In the genomic region with DNA sequence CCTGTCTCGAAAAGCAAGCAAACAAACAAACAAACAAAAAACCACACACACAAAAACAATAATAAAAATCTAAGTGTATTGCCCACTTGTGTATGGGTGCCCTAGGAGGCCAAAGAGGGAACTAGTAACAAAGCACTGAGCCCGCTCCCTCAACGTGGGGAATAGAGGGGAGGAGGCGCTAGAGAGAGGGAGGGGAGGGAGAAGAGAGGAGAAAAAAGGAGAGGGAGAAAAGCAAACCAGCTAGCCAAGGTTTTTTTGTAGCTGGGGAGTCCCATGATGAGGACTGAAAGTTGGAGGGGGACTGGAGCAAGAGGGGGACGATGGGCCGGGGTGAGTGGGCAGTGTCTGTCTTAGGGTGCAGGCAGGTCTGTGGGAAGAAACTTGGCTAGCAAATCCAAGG, we compare ENCODE assay signal across 8 mouse cellular contexts. TPM values are rescaled to one million over a fixed set of nuclear protein-coding genes. Genes with fewer than 3 reads are reported as not detected.
DNase-seq lines count a peak whose midpoint lies in the region; ATAC-seq and TF ChIP-seq lines count a peak whose summit lies in the region.

No protein-coding gene starts in this region.

- peak overlapping the region; percentile 86 for H3K4me2 ChIP-seq in forebrain, embryonic 16.5 days (ENCODE audit: low read length)
- peak overlapping the region; percentile 95 for H3K4me2 ChIP-seq in liver, embryonic 13.5 days
- H3K4me2 ChIP-seq in stomach, postnatal 0 days (replicated peaks; ENCODE audit: low read depth): peak overlapping the region; percentile 86

- H3K36me3 ChIP-seq in kidney, adult 2 months (ENCODE audit: control insufficient read depth, insufficient read depth, low read length): no peaks in the 10 kb centered on the region
- no peaks in the 10 kb centered on the region for H3K36me3 ChIP-seq in forebrain, embryonic 16.5 days (ENCODE audit: control insufficient read depth, insufficient read depth)
- H3K36me3 ChIP-seq in liver, embryonic 13.5 days: peaks cover 14% of the 10 kb centered on the region
- no peaks in the 10 kb centered on the region for H3K36me3 ChIP-seq in stomach, postnatal 0 days (ENCODE audit: control insufficient read depth, insufficient read depth, low read length)

- peak overlapping the region; percentile 95 for H3K9ac ChIP-seq in forebrain, embryonic 16.5 days (replicated peaks; ENCODE audit: low read depth, low read length)
- H3K9ac ChIP-seq in liver, embryonic 13.5 days: peak overlapping the region; percentile 96
- peak overlapping the region; percentile 59 for H3K9ac ChIP-seq in stomach, postnatal 0 days (ENCODE audit: low read length)

- TF ChIP-seq CTCF in kidney, adult 2 months (conservative IDR thresholded peaks at IDR 0.05; ENCODE audit: insufficient read depth, insufficient read length, low read depth, low read length): no peak
- TF ChIP-seq CTCF in stomach, postnatal 0 days (IDR thresholded peaks at IDR 0.05; ENCODE audit: low read depth): peak; percentile 42

- peak overlapping the region; percentile 87 for H3K4me3 ChIP-seq in kidney, adult 2 months (ENCODE audit: insufficient read depth, low read depth, low read length)
- H3K4me3 ChIP-seq in forebrain, embryonic 16.5 days (replicated peaks; ENCODE audit: low read length): peak overlapping the region; percentile 97
- peak overlapping the region; percentile 93 for H3K4me3 ChIP-seq in liver, embryonic 13.5 days (replicated peaks)
- peak overlapping the region; percentile 89 for H3K4me3 ChIP-seq in stomach, postnatal 0 days (ENCODE audit: low read depth, low read length)

- ATAC-seq in forebrain, embryonic 16.5 days: peak; percentile 13; the same call in 1 of the 2 replicates
- ATAC-seq in liver, embryonic 13.5 days (ENCODE audit: low read depth): no peak
- peak; percentile 3; the same call in 1 of the 2 replicates for ATAC-seq in stomach, postnatal 0 days (ENCODE audit: low FRiP score, low TSS enrichment)

- DNase-seq in kidney, adult 2 months: no peak
- no peak for DNase-seq in kidney, adult 9 months
- peak; percentile 53 for DNase-seq in NIH3T3 (ENCODE audit: low read depth)
- no peak for DNase-seq in liver, embryonic 13.5 days
- DNase-seq in stomach, postnatal 0 days (ENCODE audit: low spot score): no peak
- DNase-seq in adrenal gland, adult 18-20 months (ENCODE audit: low spot score in 2 of 2): no peak
- DNase-seq in ovary, postnatal 10 days (ENCODE audit: low spot score): no peak

- H3K27me3 ChIP-seq in kidney, adult 2 months (replicated peaks; ENCODE audit: control insufficient read depth, insufficient read depth, low read length): no peaks in the 10 kb centered on the region
- H3K27me3 ChIP-seq in forebrain, embryonic 16.5 days (replicated peaks; ENCODE audit: control insufficient read depth, insufficient read depth, low read length): no peaks in the 10 kb centered on the region
- H3K27me3 ChIP-seq in liver, embryonic 13.5 days: no peaks in the 10 kb centered on the region
- H3K27me3 ChIP-seq in stomach, postnatal 0 days (ENCODE audit: control insufficient read depth, insufficient read depth, low read length): no peaks in the 10 kb centered on the region

- H3K27ac ChIP-seq in kidney, adult 2 months (ENCODE audit: insufficient read depth, low read depth, low read length): peak overlapping the region; percentile 97
- H3K27ac ChIP-seq in forebrain, embryonic 16.5 days (ENCODE audit: low read length): peak overlapping the region; percentile 99
- peak overlapping the region; percentile 96 for H3K27ac ChIP-seq in liver, embryonic 13.5 days
- peak overlapping the region; percentile 98 for H3K27ac ChIP-seq in stomach, postnatal 0 days (replicated peaks)

- WGBS in kidney, adult 2 months: 7% methylated on average over 6 of the region's 6 CpGs
- 7% methylated on average over 6 of the region's 6 CpGs for WGBS in forebrain, embryonic 16.5 days
- WGBS in liver, embryonic 13.5 days (ENCODE audit: insufficient replicate concordance): 3% methylated on average over 6 of the region's 6 CpGs
- 2% methylated on average over 6 of the region's 6 CpGs for WGBS in stomach, postnatal 0 days

- no peak for TF ChIP-seq POLR2A in kidney, adult 2 months (IDR thresholded peaks at IDR 0.05; ENCODE audit: low read depth, low read length)

- H3K9me3 ChIP-seq in forebrain, embryonic 16.5 days (ENCODE audit: control insufficient read depth, low read length): no peaks in the 10 kb centered on the region
- no peaks in the 10 kb centered on the region for H3K9me3 ChIP-seq in liver, embryonic 13.5 days (replicated peaks)
- no peaks in the 10 kb centered on the region for H3K9me3 ChIP-seq in stomach, postnatal 0 days (ENCODE audit: control insufficient read depth, low read length)

- H3K4me1 ChIP-seq in kidney, adult 2 months (ENCODE audit: control insufficient read depth, insufficient read depth, low read length): peaks cover 22% of the 10 kb centered on the region
- peaks cover 45% of the 10 kb centered on the region for H3K4me1 ChIP-seq in forebrain, embryonic 16.5 days (replicated peaks; ENCODE audit: control insufficient read depth, insufficient read depth, low read length)
- H3K4me1 ChIP-seq in liver, embryonic 13.5 days (replicated peaks): peaks cover 79% of the 10 kb centered on the region
- H3K4me1 ChIP-seq in stomach, postnatal 0 days (replicated peaks; ENCODE audit: control insufficient read depth, insufficient read depth): no peaks in the 10 kb centered on the region; the same call in 1 of the 2 replicates

- no peak for TF ChIP-seq EP300 in stomach, postnatal 0 days (optimal IDR thresholded peaks at IDR 0.05)

RNA-seq across cellular contexts. Expression of gene Srsf10, which starts 0.5 kb away (rescaled TPM):
- polyA plus RNA-seq in kidney, adult 2 months (2012; rRNA removed): 43.4 TPM in 2 replicates
- 253 and 294 TPM in 2 replicates for polyA plus RNA-seq in forebrain, embryonic 16.5 days (2015; fragmentation: Nextera tagmentation; extraction: Ambion mirVana)
- 119 and 147 TPM in 2 replicates for polyA plus RNA-seq in liver, embryonic 13.5 days (2015; fragmentation: Nextera tagmentation; extraction: Ambion mirVana)
- polyA plus RNA-seq in stomach, postnatal 0 days (2015; fragmentation: Nextera tagmentation; extraction: Ambion mirVana): 83.7 and 88.1 TPM in 2 replicates
- total RNA-seq in adrenal gland, adult 18-20 months (2021): 100 to 1,000 TPM in 1 of 2 experiments, 10 to 100 TPM in 1; 95.5 to 115 TPM

RNA-seq across cellular contexts. Expression of gene Pnrc2, which starts 18.6 kb away (rescaled TPM):
- 17.7 and 23.3 TPM in 2 replicates for polyA plus RNA-seq in kidney, adult 2 months (2012; rRNA removed)
- 120 and 140 TPM in 2 replicates for polyA plus RNA-seq in forebrain, embryonic 16.5 days (2015; fragmentation: Nextera tagmentation; extraction: Ambion mirVana)
- 88.0 and 109 TPM in 2 replicates for polyA plus RNA-seq in liver, embryonic 13.5 days (2015; fragmentation: Nextera tagmentation; extraction: Ambion mirVana)
- 101 TPM in 2 replicates for polyA plus RNA-seq in stomach, postnatal 0 days (2015; fragmentation: Nextera tagmentation; extraction: Ambion mirVana)
- 100 to 1,000 TPM in 1 of 2 experiments, 10 to 100 TPM in 1; 89.4 to 111 TPM for total RNA-seq in adrenal gland, adult 18-20 months (2021)

RNA-seq across cellular contexts. Expression of gene Cnr2, which starts 40.1 kb away (rescaled TPM):
- polyA plus RNA-seq in kidney, adult 2 months (2012; rRNA removed): 2.7 and 4.1 TPM in 2 replicates
- polyA plus RNA-seq in forebrain, embryonic 16.5 days (2015; fragmentation: Nextera tagmentation; extraction: Ambion mirVana): 0.12 TPM in 1 of 2 replicates, not detected in the other
- 2.5 and 3.0 TPM in 2 replicates for polyA plus RNA-seq in liver, embryonic 13.5 days (2015; fragmentation: Nextera tagmentation; extraction: Ambion mirVana)
- 0.10 and 0.11 TPM in 2 replicates for polyA plus RNA-seq in stomach, postnatal 0 days (2015; fragmentation: Nextera tagmentation; extraction: Ambion mirVana)
- total RNA-seq in adrenal gland, adult 18-20 months (2021): 1 to 10 TPM in 1 of 2 experiments, under 1 TPM in 1; 0.93 to 1.8 TPM
